Mouse (Mus musculus) thymus, adult 2 months (tissue): Measurements from ENCODE around the gene Ddah1. TPM values are rescaled to one million over a fixed set of nuclear protein-coding genes. Genes with fewer than 3 reads are reported as not detected.

Source experiments
- DNase-seq: peaks from one replicate; pipeline ENCODE4 v3.0.0; 2021
- H3K27ac ChIP-seq: fragments of 200-500 bp; 2 replicates; pipeline ENCODE4 v1.5.1; 2012; ENCODE audit warnings: low read length, control low read depth; ENCODE audit not compliant: control insufficient read depth, insufficient read depth
- H3K27me3 ChIP-seq: fragments of 200-500 bp; 2 replicates; pipeline ENCODE4 v1.6.1; 2012; ENCODE audit warnings: mild to moderate bottlenecking, low read length, moderate library complexity, mixed read lengths; ENCODE audit not compliant: control insufficient read depth, insufficient read depth
- H3K36me3 ChIP-seq: fragments of 200-500 bp; 2 replicates; pipeline ENCODE4 v1.6.1; 2012; ENCODE audit warnings: mild to moderate bottlenecking, low read length, moderate library complexity; ENCODE audit not compliant: control insufficient read depth, insufficient read depth
- H3K4me1 ChIP-seq: fragments of 200-500 bp; replicated peaks from 2 replicates; pipeline ENCODE4 v1.6.1; 2012; ENCODE audit warnings: low read length; ENCODE audit not compliant: control insufficient read depth, insufficient read depth
- H3K4me3 ChIP-seq: fragments of 200-500 bp; 2 replicates; pipeline ENCODE4 v1.5.1; 2012; ENCODE audit warnings: mild to moderate bottlenecking, low read length, control low read depth, moderate library complexity; ENCODE audit not compliant: control insufficient read depth, insufficient read depth
- CTCF ChIP-seq: fragments of 200-500 bp; IDR thresholded peaks from 2 replicates; pipeline ENCODE4 v1.5.1; 2012; ENCODE audit warnings: mild to moderate bottlenecking, control low read depth, low read length, moderate library complexity, borderline replicate concordance; ENCODE audit not compliant: control insufficient read depth, poor library complexity, insufficient read depth; ENCODE audit errors: extremely low read depth
- POLR2A ChIP-seq: fragments of 200-500 bp; IDR thresholded peaks from 2 replicates; pipeline ENCODE4 v1.6.1; 2012; ENCODE audit warnings: mild to moderate bottlenecking, low read length, control low read depth, moderate library complexity; ENCODE audit not compliant: control insufficient read depth, poor library complexity, insufficient read depth; ENCODE audit errors: extremely low read depth
- WGBS: fragments of 180-500 bp; shearing (Covaris S2); methylation state at CpG from one replicate; pipeline ENCODE4 v1.1.7; 2018; 5-methylcytosine and 5-hydroxymethylcytosine counted together
- polyA plus RNA-seq: library from polyadenylated mRNA; depleted of rRNA; stranded (reverse); fragments of >200 nt; gene quantifications from 2 replicates; pipeline ENCODE4 v1.2.3, GENCODE M21; 2012

Ddah1 gene
- polyA plus RNA-seq, 1 experiment = 2.9 TPM

DNA sequence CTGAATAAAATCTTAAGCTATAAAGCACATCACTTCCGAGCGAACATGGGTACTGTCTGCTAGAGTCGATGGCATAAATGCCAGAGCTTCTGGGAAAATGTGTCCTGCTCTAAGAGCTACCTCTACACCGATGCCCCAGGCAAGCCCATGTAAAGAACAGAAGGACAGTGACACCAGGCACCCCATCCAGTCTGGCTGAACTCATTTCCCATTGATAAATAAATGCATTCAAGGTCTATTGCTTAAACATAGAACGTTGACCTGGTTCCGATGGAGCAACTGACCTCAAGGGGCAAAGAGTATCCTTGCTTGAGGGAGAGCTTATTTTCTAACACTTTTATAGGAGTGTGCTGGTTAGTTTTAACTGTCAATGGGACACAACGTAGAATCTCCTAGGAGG, 30.6 kb downstream of the Ddah1 start:
- Histone ChIP-seq H3K36me3 (no peaks in the 10 kb centered on the region), H3K27ac (no peak overlapping the region), H3K4me3 (no peak overlapping the region), H3K4me1 (no peaks in the 10 kb centered on the region), H3K27me3 (no peaks in the 10 kb centered on the region)
- WGBS = 95% methylated on average over 7 of the region's 7 CpGs
- DNase-seq = no peak
- TF ChIP-seq CTCF = no peak
- TF ChIP-seq POLR2A = no peak

DNA sequence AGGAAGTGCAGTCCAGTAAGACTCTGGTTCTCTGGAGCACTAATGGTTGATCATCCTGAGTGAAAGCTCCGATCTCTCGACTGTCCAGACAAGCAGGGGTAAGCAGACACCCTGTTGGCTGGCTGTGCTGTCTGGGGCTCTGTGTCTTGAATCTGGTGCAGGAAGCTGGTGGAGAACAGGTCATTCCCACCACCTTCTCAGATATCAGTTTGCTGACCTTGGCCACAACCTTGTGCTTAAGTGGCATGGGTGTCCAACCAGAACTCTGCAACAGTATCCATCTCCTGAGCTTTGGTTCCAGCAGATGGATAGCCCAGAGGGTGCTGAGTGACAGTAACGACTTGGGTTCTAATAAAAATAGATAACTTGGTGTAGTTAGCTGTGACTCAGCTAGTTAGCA, 31.8 kb downstream of the Ddah1 start:
- H3K27ac ChIP-seq = no peak overlapping the region
- TF ChIP-seq POLR2A = no peak
- no peak for TF ChIP-seq CTCF
- no peak for DNase-seq
- H3K27me3 ChIP-seq = no peaks in the 10 kb centered on the region
- WGBS = 81% methylated on average over 3 of the region's 3 CpGs
- H3K4me1 ChIP-seq = no peaks in the 10 kb centered on the region
- H3K4me3 ChIP-seq = no peak overlapping the region
- no peaks in the 10 kb centered on the region for H3K36me3 ChIP-seq

DNA sequence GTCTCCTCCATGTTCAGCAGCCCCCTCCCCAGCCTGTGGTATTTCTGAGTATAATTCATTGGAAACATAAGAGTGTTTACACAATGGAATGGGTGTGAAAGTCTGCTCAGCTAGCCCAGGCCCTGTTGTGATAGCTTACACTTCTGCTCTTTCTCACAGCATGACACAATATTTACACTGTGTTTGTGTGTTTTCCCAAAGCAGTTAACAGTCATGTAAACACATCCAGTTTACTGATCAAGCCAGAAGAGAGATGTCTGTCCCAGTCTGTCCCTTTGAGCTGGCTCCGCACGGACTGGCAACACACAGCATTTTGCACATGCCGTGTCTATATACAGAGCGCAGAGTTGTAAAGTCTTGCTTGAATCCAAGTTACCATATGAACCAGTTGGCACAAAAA, 32.2 kb downstream of the Ddah1 start:
- Histone ChIP-seq H3K4me3 (no peak overlapping the region), H3K4me1 (no peaks in the 10 kb centered on the region), H3K27me3 (no peaks in the 10 kb centered on the region), H3K36me3 (no peaks in the 10 kb centered on the region), H3K27ac (no peak overlapping the region)
- WGBS = 96% methylated on average over 4 of the region's 4 CpGs
- no peak for DNase-seq
- TF ChIP-seq CTCF (no peak), POLR2A (no peak)

- Histone ChIP-seq H3K4me1 (no peaks in the 10 kb centered on the region), H3K27ac (no peak overlapping the region), H3K27me3 (no peaks in the 10 kb centered on the region), H3K4me3 (no peak overlapping the region), H3K36me3 (no peaks in the 10 kb centered on the region)
- no peak for TF ChIP-seq POLR2A
- 95% methylated on average over 10 of the region's 10 CpGs for WGBS
- no peak for DNase-seq
Measured at GRCm38 (mm10) chr3:145794355-145794754, 35.9 kb downstream of the Ddah1 start.

- Histone ChIP-seq H3K4me3 (no peak overlapping the region), H3K27ac (no peak overlapping the region), H3K36me3 (no peaks in the 10 kb centered on the region), H3K4me1 (no peaks in the 10 kb centered on the region), H3K27me3 (no peaks in the 10 kb centered on the region)
- TF ChIP-seq POLR2A (no peak), CTCF (no peak)
- no peak for DNase-seq
- WGBS = 90% methylated on average over 7 of the region's 7 CpGs
Measured at GRCm38 (mm10) chr3:145795896-145796295, 37.4 kb downstream of the Ddah1 start.

DNA sequence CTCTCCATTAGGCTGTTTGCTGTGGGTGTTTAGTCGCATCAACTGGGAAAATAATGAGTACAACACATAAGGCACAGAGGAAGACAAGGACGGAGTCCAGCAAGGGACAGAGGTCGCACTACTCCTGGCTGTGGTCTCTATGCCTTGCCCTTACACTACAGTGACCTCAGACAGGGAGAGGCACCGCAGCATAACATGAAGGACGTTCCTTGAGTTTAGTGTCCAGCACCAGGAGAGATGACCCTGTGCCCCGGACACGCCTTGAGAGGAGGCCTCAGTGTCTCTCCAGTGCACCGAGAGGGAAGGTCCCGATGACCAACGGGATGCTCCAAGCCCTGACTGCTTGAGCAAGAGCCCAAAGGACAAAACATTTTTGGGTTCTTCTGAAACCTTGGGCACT, 39.6 kb downstream of the Ddah1 start:
- no peak overlapping the region for H3K4me3 ChIP-seq
- 88% methylated on average over 10 of the region's 10 CpGs for WGBS
- TF ChIP-seq CTCF (no peak), POLR2A (no peak)
- H3K4me1 ChIP-seq = no peaks in the 10 kb centered on the region
- H3K36me3 ChIP-seq = no peaks in the 10 kb centered on the region
- no peak overlapping the region for H3K27ac ChIP-seq
- DNase-seq = no peak
- H3K27me3 ChIP-seq = no peaks in the 10 kb centered on the region

- Histone ChIP-seq H3K4me1 (no peaks in the 10 kb centered on the region), H3K4me3 (no peak overlapping the region), H3K27ac (no peak overlapping the region), H3K36me3 (no peaks in the 10 kb centered on the region), H3K27me3 (no peaks in the 10 kb centered on the region)
- TF ChIP-seq POLR2A (no peak), CTCF (no peak)
- DNase-seq = no peak
- 58% methylated on average over 6 of the region's 6 CpGs for WGBS
Measured at GRCm38 (mm10) chr3:145798751-145799188, 40.3 kb downstream of the Ddah1 start.
